Mouse (Mus musculus) C2C12 (cell line): ENCODE data around the gene Taok1. TPM values are rescaled to one million over a fixed set of nuclear protein-coding genes. Genes with fewer than 3 reads are reported as not detected.

Experiments used
- H3K27me3 ChIP-seq: one replicate; pipeline ENCODE4 v1.6.1; 2011; ENCODE audit not compliant: control insufficient read depth, insufficient read depth, insufficient read length
- H3K36me3 ChIP-seq: one replicate; pipeline ENCODE4 v1.6.1; 2011; ENCODE audit not compliant: control insufficient read depth, insufficient read depth
- H3K4me3 ChIP-seq: one replicate; pipeline ENCODE4 v1.5.1; 2011; ENCODE audit warnings: mild to moderate bottlenecking, control low read depth; ENCODE audit not compliant: poor library complexity, insufficient read depth, severe bottlenecking
- H3K79me2 ChIP-seq: one replicate; pipeline ENCODE4 v1.6.1; 2011; ENCODE audit not compliant: control insufficient read depth, insufficient read depth
- H3K79me3 ChIP-seq: one replicate; pipeline ENCODE4 v1.6.1; 2011; ENCODE audit warnings: low read depth, control low read depth
- H3ac ChIP-seq: one replicate; pipeline ENCODE3; 2011; ENCODE audit warnings: low read depth; ENCODE audit not compliant: control insufficient read depth, insufficient read length
- CEBPB ChIP-seq: IDR thresholded peaks from one replicate; pipeline ENCODE4 v1.6.1; 2011; ENCODE audit warnings: low read depth, mild to moderate bottlenecking, control low read depth, moderate library complexity
- CTCF ChIP-seq: IDR thresholded peaks from one replicate; pipeline ENCODE4 v1.5.1; 2011; ENCODE audit not compliant: control insufficient read depth, insufficient read depth, insufficient read length
- FOSL1 ChIP-seq: IDR thresholded peaks from one replicate; pipeline ENCODE4 v1.8.0; 2011; ENCODE audit warnings: mild to moderate bottlenecking, low read length; ENCODE audit not compliant: poor library complexity, insufficient read depth, severe bottlenecking
- MAX ChIP-seq: IDR thresholded peaks from one replicate; pipeline ENCODE4 v1.6.1; 2011; ENCODE audit warnings: mild to moderate bottlenecking, control low read depth
- MYOD1 ChIP-seq: IDR thresholded peaks from one replicate; pipeline ENCODE4 v1.6.1; 2011; ENCODE audit warnings: low read depth; ENCODE audit not compliant: control insufficient read depth, insufficient read length
- MYOG ChIP-seq: IDR thresholded peaks from one replicate; pipeline ENCODE4 v1.6.1; 2011; ENCODE audit not compliant: control insufficient read depth, insufficient read length; ENCODE audit errors: extremely low read depth
- USF1 ChIP-seq: IDR thresholded peaks from one replicate; pipeline ENCODE4 v1.6.1; 2011; ENCODE audit warnings: low read depth, mild to moderate bottlenecking, control low read depth, moderate library complexity
- polyA plus RNA-seq: library from polyadenylated mRNA; unstranded; fragments of >200 nt; fragmentation: generic; extraction: Trizol; gene quantifications from one replicate; pipeline ENCODE4 v1.2.1, GENCODE M21; 2012; ENCODE audit warnings: missing spikeins

Gene Taok1
- polyA plus RNA-seq, 1 experiment = 5.1 TPM

DNA sequence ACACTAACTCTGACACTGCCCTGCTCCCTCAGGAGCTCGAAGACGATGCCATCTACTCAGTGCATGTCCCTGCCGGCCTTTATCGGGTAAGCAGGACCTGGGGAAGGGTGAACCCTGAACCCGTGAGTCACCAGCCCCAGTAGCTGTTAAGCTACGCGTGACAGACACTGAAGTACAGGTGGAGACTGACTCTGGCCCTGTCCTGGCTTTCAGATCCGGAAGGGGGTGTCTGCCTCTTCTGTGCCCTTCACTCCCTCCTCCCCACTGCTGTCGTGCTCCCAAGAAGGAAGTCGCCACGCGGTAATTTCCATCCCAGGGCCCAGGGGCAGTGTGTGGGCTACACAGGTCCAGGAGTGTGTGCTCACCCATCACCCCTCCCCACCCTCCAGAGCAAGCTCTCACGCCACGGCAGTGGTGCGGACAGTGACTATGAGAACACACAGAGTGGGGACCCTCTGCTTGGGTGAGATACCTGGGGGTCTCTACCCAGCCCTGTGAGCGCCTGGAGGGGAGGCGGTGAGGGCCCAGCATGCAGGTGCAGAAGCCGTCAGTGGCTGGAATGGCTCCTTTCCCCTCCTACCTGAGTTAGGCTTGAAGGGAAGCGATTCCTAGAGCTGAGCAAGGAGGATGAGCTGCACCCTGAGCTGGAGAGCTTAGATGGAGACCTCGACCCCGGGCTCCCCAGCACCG, 102.2 kb downstream of the Taok1 start:
- no peak overlapping the region for H3K4me3 ChIP-seq
- no peak overlapping the region for H3ac ChIP-seq
- TF ChIP-seq CTCF = no peak
- TF ChIP-seq MYOG = no peak
- no peak for TF ChIP-seq USF1
- no peak for TF ChIP-seq FOSL1
- TF ChIP-seq CEBPB = no peak
- TF ChIP-seq MAX = no peak
- no peak for TF ChIP-seq MYOD1
- H3K79me2 ChIP-seq = peaks cover 16% of the 10 kb centered on the region
- H3K79me3 ChIP-seq = peaks cover 9% of the 10 kb centered on the region
- H3K27me3 ChIP-seq = no peaks in the 10 kb centered on the region
- H3K36me3 ChIP-seq = peaks cover 90% of the 10 kb centered on the region

DNA sequence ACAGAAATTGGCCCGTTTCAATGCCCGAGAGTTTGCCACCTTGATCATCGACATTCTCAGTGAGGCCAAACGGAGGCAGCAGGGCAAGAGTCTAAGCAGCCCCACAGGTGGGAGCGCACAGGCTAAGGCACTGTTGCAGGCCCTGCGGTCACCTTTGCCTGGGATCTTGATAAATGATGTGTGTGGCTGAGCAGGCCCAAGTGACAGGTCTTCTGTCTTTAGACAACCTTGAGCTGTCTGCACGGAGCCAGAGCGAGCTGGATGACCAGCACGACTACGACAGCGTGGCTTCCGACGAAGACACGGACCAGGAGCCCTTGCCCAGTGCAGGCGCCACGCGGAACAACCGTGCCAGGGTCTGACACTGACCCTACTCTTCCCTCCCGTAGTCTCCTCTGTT, 103.2 kb downstream of the Taok1 start:
- TF ChIP-seq MYOG (no peak), CEBPB (no peak)
- Histone ChIP-seq H3K36me3 (peaks cover 91% of the 10 kb centered on the region), H3K79me2 (peaks cover 25% of the 10 kb centered on the region), H3K79me3 (peaks cover 9% of the 10 kb centered on the region), H3ac (no peak overlapping the region), H3K4me3 (no peak overlapping the region), H3K27me3 (no peaks in the 10 kb centered on the region)

DNA sequence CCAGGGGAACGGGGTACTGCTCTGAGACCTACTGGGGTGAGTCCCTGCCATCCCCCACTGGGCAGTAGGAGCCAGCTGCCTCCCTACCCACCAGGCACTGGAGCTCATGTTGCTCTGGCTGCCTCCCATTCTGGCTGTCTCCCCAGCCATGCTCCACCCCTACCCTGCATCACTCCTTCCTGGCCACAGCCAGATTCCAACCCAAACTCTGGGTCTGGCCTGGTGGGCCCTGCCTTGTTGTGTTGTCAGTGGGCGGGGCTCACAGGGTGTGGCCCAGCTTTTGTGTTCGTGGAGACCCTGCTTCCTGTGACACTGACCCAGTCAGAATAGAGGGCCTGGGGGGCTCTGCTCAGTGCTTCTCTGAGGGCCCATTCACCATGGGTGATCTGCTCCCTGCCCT, 104.1 kb downstream of the Taok1 start:
- Histone ChIP-seq H3K4me3 (no peak overlapping the region), H3K79me3 (peaks cover 17% of the 10 kb centered on the region), H3K36me3 (peaks cover 87% of the 10 kb centered on the region), H3K27me3 (no peaks in the 10 kb centered on the region), H3K79me2 (peaks cover 33% of the 10 kb centered on the region), H3ac (no peak overlapping the region)
- TF ChIP-seq FOSL1 (no peak), MYOD1 (no peak), USF1 (no peak), CTCF (no peak), CEBPB (no peak), MAX (no peak), MYOG (no peak)

- Histone ChIP-seq H3K27me3 (no peaks in the 10 kb centered on the region), H3K36me3 (peaks cover 81% of the 10 kb centered on the region), H3K79me3 (peaks cover 26% of the 10 kb centered on the region), H3K79me2 (peaks cover 44% of the 10 kb centered on the region), H3ac (no peak overlapping the region), H3K4me3 (no peak overlapping the region)
- TF ChIP-seq MYOD1 (no peak), USF1 (no peak), CTCF (no peak), CEBPB (no peak), MAX (no peak), MYOG (no peak), FOSL1 (no peak)
Observed at GRCm38 (mm10) chr11:77502481-77502880, 105.1 kb downstream of the Taok1 start.

DNA sequence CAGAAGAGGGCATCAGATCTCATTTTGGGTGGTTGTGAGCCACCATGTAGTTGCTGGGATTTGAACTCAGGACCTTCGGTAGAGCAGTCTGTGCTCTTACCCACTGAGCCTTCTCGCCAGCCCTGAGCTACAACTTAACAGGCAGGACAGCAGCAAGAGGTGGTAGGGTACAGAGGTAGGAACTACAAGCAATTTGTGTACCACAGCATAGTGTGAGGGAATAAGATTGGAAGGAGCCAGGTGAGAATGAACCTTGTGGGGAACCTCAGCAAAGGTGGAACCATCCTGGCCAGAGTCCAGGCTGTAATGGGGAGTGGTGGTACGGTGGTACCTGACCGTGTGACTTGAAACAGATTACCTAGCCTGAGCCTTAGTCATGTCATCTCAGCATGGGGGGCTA, 105.6 kb downstream of the Taok1 start:
- H3ac ChIP-seq = no peak overlapping the region
- peaks cover 79% of the 10 kb centered on the region for H3K36me3 ChIP-seq
- peaks cover 49% of the 10 kb centered on the region for H3K79me2 ChIP-seq
- H3K27me3 ChIP-seq = no peaks in the 10 kb centered on the region
- no peak for TF ChIP-seq CTCF
- H3K79me3 ChIP-seq = peaks cover 30% of the 10 kb centered on the region
- no peak overlapping the region for H3K4me3 ChIP-seq

DNA sequence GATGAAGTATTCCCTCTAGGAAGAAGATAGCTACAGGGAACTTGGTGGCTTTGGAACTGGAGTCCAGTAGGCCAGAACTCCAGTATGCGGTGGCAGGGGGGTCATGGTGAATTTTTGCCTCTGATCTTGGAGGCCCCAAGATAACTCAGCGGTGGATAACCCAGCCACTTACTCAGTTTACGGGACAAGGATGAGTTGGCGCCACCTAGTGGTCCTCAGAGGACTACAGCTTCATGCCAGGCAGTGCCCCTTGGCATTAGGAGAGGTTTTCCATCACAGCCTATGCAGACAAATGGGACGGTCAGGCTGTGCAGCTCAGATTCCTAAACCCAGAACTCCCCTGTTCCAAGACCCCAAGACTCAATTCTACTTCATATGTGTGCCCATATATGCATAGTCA, 106.2 kb downstream of the Taok1 start:
- Histone ChIP-seq H3K36me3 (peaks cover 75% of the 10 kb centered on the region), H3ac (no peak overlapping the region), H3K79me2 (peaks cover 54% of the 10 kb centered on the region), H3K79me3 (peaks cover 33% of the 10 kb centered on the region), H3K27me3 (no peaks in the 10 kb centered on the region), H3K4me3 (no peak overlapping the region)
- TF ChIP-seq USF1 = no peak
- TF ChIP-seq CTCF = peak; percentile 91
- no peak for TF ChIP-seq MYOG
